Mouse (Mus musculus) spleen, embryonic (tissue): ENCODE data around the gene P4hb.
"Not testable (repeated sequence)": the region's sequence is repeated elsewhere in the genome, so short reads cannot be mapped to it uniquely, and the experiment has no call there.

ENCODE experiments used
- CTCF ChIA-PET: fragments of 350-600 bp; sonication (Branson Sonifier 250); formaldehyde crosslinking; loops from one replicate; lab custom pipeline; 2022; lab: Charles Lee

P4hb gene

DNA sequence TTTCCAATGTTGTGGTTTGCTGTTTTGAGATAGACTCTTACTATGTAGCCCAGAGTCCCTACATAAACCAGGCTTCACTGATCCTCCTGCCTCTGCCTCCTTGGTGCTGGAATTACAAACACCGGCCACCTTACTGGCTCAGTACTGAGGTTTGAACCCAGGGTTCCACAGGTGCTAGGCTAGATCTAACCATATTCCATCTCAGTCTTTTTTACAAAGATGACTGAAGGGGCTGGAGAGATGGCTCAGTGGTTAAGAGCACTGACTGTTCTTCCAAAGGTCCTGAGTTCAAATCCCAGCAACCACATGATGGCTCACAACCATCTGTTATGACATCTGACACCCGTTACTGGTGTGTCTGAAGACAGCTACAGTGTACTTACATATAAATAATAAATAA is 58.8 kb downstream of the P4hb start:
- CTCF ChIA-PET = not testable (repeated sequence)

DNA sequence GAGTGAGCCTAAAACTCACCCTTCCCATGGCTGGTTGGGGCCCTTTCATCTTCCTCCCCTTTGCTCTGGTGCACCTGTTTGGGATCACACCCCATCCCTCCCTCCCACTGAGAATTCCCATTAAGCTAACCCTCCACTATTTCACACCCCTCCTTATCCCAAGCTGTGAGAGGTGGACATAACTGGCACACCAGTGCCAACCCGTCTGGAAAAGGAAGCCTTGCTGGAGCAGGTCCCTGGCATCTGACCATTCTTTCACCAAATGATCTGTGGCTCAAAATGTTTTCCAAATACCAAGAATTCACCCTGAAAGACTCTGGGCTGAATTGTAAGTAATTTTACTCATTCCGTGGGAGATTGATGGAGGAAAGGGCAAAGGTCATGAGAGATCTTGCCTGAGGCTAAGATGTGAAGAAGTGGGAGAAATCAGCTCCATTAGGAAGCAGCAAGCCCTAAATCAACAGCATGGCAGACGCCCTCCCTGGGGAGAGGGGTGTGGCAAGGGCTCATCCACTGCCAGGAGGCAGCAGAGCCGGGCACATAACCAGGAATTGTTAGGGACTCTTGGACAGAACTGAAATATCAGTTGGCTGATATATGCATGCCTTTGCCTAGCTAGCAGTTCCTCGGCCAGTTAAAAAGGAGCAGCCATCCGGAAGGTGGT is 60.1 kb downstream of the P4hb start:
- CTCF ChIA-PET = interaction anchor here (0.5 to 1.5 kb wide), 5 partner anchors 42 to 1245 kb away, joined by 4 to 8 read pairs (median 7); partner anchors contain the start of gene Gaa

DNA sequence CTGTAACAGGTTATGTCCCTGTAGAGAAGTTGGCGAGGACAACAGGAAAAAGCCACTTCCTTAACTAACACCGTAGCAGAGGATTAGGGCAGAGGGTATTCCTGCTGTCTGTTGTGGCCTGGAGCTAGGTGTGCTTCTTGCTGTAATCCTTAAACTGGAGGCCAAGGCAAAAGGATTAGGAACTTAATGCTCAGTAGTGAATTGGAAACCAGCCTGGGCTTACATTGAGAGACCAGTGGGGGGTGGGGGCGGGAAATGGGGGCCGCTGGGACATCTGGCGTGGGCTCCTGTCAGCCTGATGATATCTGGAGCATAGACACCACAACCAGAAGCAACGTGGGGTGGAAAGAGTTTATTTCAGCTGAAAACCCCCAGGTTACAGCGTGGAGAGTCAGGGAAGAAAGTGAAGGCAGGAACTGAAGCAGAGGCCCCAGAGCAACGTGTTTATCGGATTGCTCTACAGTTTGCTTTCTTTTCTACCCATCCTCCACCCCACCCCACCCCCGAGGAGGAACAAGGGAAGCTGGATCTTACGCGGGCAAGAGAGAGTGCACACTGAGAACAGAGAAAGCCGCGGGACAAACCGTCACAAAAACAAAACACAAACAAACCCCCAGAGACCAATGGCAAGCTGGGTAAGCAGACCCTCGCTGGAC is 62.5 kb downstream of the P4hb start:
- CTCF ChIA-PET = interaction anchor here (0.6 to 1.0 kb wide), 5 partner anchors 8 to 533 kb away, joined by 3 to 13 read pairs (median 4); no protein-coding TSS in a partner anchor
